Mouse (Mus musculus) CH12F3 (cell line): ENCODE measurements around the gene Dcaf6.

Source experiments
- in situ Hi-C: fragments of 300-500 bp; cut with MboI; formaldehyde crosslinking; loops from 2 replicates; pipeline ENCODE4 v1.14.3; 2020; ENCODE audit warnings: low sequenced_read_pairs

The Dcaf6 gene

DNA sequence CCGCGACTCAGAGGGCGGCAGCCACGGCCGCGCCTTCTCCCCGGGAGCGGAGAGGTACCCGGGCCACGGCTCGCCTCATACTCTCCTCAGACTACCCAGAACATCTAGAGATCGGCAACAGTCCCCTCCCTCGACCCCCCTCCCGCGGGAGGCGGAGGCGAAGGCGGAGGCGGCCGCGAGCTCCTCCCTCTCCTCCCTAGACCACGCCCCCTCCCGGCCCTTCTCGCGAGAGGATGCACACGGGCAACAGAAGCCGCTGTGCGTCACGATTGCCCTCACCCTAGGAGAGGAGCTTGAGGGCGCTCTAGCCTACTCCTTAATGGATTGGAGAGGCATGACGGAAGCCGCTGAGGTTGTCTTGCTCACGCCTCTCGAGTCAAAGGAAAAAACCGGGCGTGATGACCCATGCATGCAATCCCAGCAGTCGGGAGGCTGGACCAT, at the start of gene Dcaf6, which contains the start of gene Mpc2:
TSS of gene Dcaf6 (minus strand) at position 116 of the 441 bp plus-strand sequence.
TSS of gene Mpc2 (plus strand) at position 278 of the 441 bp plus-strand sequence.
- in situ Hi-C loops: no loop called here

DNA sequence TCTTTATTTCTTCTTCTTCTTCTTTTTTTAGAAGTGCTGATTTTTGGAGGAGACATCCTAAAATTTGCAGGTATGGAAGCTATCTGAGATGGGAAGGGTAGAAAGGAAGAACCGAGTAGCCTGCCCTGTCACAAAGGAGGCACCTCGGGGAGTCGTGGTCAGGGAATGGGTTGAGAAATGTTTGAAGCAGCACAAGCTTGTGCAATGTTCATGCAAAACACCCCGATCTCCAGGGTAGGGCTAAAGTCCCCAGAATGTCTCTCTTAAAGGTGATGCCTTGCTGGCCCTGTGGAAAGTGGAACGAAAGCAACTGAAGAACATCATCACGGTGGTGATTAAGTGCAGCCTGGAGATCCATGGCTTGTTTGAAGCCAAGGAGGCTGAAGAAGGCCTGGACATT, 46.0 kb upstream of the Dcaf6 start:
- in situ Hi-C loops: no loop called here

DNA sequence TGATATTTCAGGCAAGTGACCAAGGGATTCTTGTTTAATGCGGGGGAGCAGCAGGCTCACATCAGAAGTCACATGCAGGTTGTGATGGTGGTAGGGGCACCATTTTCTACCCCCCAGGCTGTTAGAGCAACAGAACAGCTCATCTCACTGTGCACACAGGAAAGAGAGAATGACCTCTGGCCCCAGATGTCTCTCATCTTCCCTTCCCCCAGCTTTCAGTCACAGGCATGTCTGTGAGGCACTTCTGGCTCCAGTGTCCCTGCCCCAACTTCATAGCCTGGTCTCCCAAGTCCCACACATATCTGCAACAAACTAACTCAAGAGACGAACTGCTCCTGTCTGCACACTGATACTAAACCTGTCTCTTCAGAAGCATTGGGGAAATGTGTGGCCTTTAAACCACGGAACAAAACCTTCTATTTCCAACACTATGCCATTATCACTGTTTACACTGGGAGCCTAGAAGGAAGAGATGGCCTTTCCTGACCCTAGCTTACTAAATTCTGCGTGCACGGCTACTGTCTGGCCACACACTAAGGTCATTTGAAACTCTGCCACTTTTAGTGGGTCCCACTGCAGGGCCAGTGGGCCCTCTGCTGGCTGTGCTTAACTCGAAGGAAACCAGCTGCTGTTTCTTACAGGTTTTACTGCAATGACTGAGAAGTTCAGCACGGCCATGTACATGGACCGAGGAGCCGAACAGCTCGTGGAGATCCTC, 43.2 kb upstream of the Dcaf6 start:
- in situ Hi-C loops: no loop called here

DNA sequence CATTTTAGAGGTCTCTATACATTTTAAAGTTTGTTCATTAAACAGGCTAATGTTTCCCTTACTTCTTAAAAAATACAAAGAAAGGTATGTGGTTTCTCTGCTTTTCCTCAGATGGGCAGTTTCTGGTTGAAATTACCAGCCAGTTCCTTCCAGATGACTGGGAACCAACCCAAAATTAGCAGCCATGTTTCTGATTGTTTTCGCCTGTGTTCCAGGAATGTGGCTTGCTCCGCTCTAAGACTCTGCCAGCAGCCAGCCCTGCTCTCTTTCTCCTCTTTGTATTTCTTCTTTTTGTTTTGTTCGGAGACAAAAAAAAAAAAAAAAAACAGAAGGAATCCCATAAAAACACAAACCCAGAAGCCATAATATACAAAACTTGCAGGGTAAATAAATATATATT, 38.6 kb upstream of the Dcaf6 start:
- in situ Hi-C loops: no loop called here

- in situ Hi-C loops: no loop called here
These were observed 28.9 kb upstream of the Dcaf6 start for GRCm38 (mm10) chr1:165489197-165489596.

DNA sequence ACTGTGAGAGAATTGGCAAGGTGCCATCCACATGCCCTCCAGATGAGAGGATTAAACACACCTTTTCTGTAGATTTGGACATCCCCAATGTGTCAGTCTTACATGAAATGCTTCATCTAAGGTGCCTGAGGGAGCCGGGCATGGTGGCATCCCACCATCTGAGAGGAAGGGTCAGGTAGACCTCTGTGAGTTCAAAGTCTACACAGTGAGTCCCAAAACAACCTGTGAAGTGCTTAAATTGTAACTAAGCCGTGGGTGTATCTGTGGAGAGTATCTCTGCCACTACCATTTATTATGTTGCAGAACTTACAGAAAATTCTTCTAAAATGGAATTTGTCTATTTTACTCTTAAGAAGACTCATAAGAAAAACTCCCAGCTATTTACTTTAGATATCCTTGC, 25.8 kb upstream of the Dcaf6 start:
- in situ Hi-C loops: no loop called here

DNA sequence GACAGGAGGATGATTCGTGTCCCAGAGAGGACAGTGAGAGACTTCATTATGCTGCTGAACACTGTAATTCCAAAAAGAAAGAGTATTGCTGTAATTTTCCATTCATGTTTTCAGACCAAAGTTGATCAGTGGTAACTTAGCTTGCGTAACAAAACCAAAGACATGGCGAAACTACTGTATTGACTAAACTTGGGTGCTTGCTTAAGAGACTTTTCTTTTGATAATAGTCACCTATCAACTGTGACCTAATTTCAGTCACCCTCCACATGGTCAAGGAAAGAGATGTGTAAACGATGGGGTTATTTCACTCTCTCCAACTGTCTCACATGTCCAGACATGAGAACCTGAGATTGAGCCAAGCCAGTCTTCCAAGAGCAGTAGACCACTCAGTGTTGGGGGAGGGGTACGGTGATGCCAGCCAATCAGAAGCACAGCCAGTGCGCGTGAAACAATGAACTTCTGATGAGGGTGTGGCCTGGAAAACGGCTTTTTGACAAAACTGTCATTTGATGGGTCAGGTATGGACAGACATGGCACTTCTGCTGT, 24.5 kb upstream of the Dcaf6 start, which contains the start of gene Adcy10:
TSS of gene Adcy10 (plus strand) at position 496 of the 546 bp plus-strand sequence.
- in situ Hi-C loops: no loop called here

DNA sequence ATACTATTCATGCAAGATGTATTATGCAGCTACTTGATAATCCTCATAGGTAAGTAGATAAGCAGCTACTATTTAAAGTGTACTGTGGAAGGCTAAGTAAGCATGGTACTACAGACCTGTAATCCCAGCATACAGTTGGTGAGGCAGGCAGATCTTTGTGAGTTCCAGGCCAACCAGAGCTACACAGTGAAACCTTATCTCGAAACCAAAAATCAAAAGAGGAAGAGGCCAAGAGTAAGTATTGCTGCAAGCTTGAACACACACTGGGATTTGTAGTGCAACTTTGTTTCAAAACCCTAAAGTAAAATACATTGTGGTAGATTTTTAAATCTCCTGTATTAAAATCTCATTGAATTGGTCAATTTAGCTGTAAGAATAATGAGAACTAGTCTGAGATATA, 11.2 kb upstream of the Dcaf6 start:
- in situ Hi-C loops: no loop called here

DNA sequence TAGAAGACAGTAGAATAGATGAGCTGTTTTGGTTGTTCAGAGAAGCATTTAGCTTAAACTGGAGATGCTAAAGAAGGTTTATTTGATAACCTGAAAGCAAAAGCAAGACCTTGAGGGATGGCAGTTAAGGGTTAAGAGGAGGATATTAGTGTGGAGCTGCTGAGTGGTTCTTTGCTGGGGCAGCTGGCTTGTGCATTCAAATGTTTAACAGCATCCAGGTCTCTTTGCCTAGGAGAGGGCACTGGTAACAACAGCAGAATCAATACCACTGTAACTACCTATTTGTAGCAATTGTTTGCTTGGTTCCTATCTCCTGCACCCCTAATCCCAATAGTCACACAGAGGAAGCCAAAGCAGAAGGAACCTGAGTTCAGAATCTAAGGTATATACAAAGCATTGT, 9.4 kb upstream of the Dcaf6 start:
- in situ Hi-C loops: no loop called here

DNA sequence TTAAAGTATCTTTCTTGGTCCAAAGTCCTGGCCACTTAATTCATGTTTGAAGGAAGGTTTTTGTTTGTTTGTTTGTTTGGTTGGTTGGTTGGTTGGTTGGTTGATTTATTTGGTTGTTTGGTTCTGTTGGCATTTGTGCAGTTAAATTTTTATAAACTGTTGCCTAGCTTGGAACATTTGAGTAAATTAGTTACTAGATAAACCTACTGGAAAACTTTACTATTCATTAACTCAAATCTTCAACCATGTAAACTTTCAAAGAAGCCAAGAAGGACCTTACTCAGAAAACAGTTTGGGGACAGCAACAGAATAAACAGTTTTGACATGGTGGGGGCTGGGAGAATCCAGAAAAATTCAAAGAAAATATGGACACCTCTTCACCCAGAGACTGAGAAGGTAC, 8.7 kb upstream of the Dcaf6 start:
- in situ Hi-C loops: no loop called here

DNA sequence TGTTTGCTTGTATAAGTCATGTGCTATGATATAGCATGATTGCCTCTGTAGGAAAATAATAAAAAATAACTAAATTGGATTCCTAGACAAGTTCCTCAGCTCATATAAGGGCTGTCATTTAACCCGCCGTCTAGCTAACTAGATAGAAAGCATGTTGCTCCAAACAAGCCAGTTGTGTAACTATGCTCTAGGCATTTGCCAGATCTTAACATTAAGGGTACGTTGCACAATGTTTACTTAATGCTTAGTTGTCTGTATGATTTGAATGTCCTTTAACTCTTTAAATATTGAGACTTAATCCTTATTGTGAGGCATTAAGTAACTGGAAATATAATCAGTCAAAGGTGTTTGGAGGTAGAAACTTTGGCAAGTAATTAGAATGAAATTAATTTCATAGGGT, 4.3 kb upstream of the Dcaf6 start:
- in situ Hi-C loops: no loop called here

- in situ Hi-C loops: no loop called here
These were observed 2.6 kb upstream of the Dcaf6 start for GRCm38 (mm10) chr1:165462861-165463260.

DNA sequence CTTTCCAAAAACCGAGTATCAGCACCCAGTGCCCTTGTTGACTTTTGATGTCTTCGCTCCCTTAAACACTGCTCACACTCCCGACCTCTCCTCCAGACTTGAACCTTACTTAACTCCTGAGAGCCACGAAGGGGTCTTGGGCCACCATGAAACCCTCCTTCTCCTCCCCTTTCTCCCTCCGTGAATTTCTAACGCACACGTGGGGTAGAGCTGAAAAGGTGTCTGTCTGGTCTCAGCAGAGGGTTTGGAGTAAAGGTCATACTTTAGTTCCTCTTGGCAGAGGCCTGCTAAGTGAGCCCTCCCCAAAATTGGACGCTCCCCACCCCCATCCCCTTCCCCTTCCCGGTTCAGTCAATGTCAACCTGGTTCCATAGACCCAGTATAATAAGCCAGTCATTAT, 1.4 kb upstream of the Dcaf6 start:
- in situ Hi-C loops: no loop called here

DNA sequence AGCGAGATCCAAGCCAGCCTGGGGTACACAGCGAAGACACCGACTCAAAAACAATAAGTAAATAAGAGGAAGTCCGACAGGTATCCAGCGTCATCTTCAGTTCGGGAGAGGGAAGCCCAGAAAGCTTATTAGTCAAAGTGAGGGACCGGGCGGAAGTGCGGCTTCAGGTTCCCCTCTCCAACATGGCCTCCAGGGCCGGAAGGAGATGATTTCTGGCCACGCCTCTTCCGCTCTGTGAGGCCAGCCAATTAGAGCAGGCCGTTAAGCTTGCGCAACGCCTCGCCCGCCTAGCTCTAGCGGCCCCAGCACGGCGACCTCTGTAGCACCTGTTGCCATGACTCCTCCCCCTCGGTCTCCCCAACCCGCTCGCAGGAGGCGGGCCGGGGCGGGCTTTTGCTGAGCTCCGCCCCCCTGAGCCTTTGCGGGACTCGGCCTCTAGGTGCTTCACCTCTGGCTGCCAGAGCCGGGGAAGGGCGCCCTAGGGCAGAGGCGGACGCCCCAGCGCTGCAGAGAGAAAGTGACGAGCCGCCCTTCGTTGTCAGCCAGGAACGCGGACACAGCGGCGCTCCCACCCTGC, 614 bp upstream of the Dcaf6 start:
- in situ Hi-C loops: no loop called here

DNA sequence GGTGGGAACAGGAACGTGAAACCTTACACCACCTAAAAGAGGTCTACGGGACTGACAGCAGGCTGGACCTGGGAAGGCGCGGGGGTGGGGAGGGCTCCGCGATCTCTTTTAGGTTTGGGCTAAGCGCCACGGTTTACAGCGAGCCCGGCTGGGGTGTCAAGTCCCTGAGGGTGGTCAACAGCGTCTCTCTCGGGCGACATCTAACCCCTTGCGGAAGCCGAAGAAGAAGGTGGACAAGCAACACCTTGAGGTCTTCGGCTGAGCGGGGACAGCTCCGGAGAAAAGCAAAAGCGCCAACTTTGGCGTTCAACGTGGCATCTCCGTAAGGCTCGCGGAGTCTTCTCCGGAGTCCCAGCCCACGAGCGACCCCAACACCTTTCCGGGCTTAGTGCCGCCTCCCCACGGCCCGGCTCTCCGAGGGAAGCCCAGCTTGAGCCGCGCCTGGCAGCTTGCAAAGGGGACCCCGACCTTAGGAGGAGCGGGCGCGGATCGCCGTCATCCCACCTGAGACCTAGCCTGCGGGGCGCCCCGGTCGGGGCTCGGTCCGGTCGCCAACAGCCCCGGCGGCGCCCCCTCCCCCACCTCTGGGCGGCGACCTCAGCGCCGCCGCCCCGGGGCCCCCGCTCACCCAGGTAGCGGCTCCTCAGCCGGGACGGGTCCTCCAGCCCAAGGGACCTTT, 633 bp downstream of the Dcaf6 start:
- in situ Hi-C loops: no loop called here

DNA sequence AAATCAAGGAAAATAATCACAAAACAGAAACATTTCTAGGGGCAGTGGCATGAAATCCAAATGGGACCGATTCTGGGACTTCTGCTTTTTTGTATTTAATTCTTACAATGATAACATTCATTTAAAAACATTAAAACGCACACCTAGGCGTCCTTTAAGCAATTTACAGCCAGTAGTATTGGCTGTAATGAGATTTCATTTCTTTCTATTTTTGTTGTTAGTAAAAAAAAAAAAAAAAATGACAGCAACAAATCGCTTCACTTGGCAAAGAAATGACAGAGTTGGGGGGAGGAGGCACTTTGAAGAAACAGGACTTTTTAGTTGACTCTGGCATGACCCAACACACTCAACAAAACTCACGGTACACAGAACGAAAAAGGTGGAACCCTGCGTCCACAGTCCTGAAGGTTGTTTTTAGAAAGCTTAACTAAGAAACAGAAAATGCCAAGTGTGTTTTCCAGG, 1.2 kb downstream of the Dcaf6 start:
- in situ Hi-C loops: no loop called here

DNA sequence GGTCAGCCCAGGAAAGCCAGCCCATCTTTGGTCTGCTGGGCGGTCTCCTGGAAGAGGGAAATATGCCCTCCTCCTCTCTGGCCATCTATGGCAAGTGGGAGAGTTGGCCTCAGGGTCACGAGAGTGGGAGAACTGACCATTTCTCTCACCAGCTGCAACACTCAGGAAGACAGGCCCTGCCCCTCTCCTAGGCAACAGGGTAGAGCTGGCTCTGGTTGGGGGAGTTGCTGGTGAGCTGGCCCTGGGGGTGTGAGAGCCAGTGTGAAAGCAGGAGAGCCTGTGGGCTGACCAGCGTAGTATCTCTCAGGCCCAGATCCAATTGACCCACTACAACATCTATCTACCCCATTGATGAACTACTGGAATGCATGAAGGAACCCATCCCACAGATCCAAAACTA, 18.6 kb downstream of the Dcaf6 start:
- in situ Hi-C loops: no loop called here

DNA sequence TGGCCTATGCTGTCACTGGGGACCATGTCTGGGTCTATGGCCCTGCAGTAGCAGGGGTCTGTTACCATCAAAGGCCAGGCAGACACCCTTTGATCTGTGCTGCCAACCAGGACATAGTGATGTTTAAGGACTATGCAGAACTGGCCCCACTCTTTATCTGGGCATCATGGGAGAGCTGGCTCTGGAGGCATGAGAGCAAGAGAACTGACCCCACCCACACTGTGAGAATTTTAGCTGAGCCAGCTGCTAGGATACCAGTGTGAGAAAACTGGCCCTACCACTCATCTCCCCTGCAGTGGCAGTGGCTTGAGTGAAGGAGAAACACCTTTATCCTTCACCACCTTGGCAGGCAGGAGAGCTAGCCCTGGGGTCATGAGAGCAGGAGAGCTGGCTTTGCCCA, 19.1 kb downstream of the Dcaf6 start:
- in situ Hi-C loops: no loop called here

GRCm38 (mm10) chr1:165440788-165441187, 19.5 kb downstream of the Dcaf6 start:
- in situ Hi-C loops: no loop called here

GRCm38 (mm10) chr1:165438289-165439021, 21.8 kb downstream of the Dcaf6 start:
- in situ Hi-C loops: no loop called here

DNA sequence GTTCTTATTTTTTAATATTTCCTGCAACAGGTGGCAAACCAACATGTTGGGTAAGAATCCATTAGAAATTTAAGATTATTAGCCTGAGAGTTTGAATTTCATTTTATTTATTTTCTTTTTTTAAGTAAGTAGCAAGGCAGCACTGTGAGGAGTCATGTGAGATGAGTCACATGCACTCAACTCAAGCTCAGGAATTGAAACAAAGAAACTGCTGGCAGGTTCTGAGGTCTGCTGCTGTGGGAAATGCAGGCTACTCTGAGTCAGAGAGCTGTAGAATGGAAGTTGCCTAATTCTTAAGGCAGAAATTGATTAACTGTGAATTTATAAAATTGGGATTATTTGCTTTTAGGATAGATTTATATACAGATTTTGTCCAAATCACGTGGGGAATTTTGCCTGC, 27.4 kb downstream of the Dcaf6 start:
- in situ Hi-C loops: no loop called here
